Mouse (Mus musculus) thymus, postnatal 4 days (tissue): ENCODE results near the gene Mb21d2.

Experiments
- DNase-seq: peaks from one replicate; pipeline ENCODE4 v3.0.0; 2021

Mb21d2 gene

GRCm38 (mm10) chr16:28859009-28859288, 70.5 kb downstream of the Mb21d2 start:
- DNase-seq = no peak

DNA sequence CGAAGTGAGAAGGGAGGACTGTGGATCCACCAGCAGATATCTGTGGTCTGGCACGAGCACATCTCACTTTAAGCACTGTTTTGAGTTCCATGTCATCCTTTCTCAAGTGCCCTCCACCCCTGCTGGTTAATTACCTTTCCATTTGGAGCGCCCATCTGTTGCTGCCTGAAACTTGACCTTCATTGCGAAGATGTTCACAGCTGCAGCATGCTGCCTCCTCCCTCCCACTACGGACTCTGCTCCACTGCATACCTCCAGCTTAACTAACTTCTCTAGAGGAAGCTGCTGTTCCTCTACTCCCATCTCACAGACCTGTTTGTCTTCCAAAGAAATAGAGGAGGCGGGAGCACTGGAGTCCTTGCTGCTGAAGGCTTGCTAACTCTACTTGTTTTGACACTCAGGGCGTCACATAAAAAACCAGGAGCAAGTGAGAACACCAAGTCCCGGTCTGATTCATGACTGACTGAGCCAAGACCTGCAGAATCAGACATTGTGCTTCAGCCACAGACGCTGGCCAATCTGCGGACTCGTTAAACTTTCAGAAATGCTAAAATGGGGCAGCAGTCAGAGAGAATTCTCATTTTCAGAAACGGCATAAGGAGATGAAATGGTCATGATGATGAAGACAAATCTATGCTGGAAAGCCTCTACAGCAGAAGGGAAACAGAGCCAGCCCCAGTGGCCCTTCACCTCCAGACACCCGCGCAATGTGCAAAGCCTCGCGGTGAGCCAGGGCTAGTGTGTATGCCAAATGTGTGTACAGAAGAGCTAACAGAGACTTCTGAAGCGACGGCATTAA, 71.1 kb downstream of the Mb21d2 start:
- no peak for DNase-seq

DNA sequence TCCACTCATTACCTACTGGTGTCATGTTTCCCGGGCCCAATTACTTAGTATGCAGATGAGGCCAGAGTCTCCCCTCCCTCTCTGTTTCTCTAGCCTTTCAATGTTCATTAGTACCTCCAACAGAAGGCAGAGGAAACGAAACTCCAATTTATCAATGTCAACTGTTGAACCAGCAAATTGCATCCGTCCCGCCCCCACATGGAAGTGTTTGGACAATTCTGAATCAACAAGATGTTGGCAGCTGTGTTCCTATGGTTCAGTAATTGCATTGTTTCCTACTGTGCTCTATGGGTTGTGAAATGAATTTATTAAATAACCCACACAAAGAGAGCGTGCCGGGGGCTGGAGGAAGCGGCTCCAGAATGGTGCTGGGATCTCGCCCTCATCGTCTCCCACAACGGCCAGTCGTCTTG, 78.1 kb downstream of the Mb21d2 start:
- DNase-seq = no peak

GRCm38 (mm10) chr16:28850881-28851280, 78.6 kb downstream of the Mb21d2 start:
- DNase-seq = no peak

DNA sequence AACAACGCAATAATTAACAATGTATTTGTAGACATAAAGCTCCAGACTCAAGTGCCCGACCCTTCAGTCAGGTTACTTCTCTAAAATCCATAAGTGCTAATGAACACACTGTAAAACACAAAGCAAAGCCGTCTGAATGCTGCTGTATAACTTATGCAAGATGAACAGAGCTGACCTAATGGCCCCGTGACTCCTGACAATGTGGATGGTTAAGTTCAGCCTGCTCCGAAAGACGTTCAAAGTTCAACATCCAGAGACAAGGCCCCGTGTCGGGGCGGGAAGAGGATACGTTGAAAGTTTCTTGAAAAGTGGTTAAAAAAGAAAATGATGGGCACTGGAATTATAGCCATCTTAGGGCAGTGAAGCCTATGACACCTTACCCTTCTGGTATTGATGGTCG, 83.3 kb downstream of the Mb21d2 start:
- DNase-seq = no peak

GRCm38 (mm10) chr16:28845336-28845735, 84.1 kb downstream of the Mb21d2 start:
- DNase-seq = no peak

DNA sequence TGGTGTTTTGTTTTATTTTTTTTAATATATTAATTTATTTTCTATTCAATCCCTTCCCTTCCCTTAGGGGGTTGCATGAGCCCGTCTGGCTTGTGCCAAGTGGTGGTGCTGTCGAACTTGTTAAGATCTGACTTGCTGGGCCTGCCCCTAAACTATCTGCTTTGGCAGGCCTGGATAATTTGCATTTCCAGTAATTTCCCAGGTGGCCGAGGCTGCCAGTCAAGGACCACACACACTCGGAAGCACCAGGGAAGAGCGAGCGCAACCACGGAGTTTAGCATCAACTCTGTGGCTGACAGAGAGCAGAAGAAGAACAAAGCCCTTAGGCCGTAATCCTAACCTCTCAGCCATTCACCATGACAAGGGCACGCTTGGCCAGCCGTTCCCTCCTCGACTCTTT, 88.4 kb downstream of the Mb21d2 start:
- DNase-seq = no peak

DNA sequence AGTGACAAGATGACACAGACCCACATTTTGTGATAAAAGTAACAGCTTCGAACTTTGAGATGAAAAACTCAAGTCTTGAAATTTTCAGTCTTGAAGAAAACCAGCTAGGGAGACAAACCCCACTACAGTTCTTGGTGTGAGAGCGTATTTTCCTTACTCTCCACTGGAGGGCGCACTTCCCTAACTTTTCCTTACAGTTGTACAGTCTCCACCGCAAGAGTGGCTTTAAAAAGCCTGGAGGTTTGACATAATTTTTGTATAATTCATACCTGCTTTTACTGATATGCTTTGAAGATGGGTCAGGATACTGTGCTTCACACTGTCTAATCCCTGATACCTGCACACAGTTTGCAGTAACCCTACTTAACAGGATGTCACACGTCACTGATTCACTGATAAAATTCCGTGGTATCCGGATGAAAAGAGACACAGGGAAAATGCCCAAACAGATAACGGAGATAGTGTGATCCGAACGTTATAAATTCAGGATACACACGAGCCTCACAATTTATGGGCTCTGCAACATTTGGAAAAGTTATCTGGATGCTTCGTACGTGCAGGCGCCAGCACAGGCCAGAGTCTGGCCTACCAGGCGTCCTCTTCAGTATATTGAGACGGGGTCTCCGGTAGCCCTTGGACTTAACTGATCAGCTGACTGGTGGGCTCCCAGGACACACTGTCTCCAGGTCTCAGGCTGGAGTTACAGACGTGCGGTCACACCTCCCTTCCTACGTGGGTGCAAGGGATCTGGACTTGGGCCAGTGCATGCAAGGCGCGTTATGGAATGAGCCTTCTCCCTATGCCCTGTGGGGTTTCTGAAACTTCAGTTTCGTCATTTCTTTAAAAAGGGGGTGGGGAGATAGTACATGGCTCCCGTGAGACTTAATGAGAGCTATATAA, 89.1 kb downstream of the Mb21d2 start:
- peak; percentile 55 for DNase-seq

GRCm38 (mm10) chr16:28839575-28839974, 89.9 kb downstream of the Mb21d2 start:
- DNase-seq = no peak

DNA sequence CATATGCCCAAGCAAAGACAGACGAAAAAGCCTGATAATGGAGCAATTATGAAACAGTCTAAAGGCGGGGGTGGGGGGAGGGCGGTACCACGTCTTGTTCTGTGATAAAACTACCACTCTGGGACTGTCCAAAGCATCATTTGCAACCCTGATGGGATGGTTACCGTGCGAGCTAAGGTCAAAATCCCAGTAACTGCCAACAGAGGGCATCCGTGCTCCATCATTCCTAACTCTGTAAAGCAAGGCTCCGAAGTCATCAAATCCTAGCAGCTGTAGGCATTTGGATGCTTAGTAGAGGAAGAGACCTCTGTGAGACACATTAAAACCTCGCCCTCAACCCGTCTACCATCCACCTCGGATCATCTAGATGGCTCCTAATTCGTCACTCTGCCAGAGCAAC, 91.5 kb downstream of the Mb21d2 start:
- peak; percentile 19 for DNase-seq

GRCm38 (mm10) chr16:28832085-28832635, 97.3 kb downstream of the Mb21d2 start:
- DNase-seq = no peak

- DNase-seq = no peak
These were observed 100.1 kb downstream of the Mb21d2 start for GRCm38 (mm10) chr16:28829263-28829955.

- DNase-seq = no peak
These were observed 104.7 kb downstream of the Mb21d2 start for GRCm38 (mm10) chr16:28824781-28825180.

- DNase-seq = no peak
These were observed 107.7 kb downstream of the Mb21d2 start for GRCm38 (mm10) chr16:28821774-28822173.

GRCm38 (mm10) chr16:28818749-28819285, 110.7 kb downstream of the Mb21d2 start:
- no peak for DNase-seq

- DNase-seq = no peak
These were observed 116.2 kb downstream of the Mb21d2 start for GRCm38 (mm10) chr16:28813290-28813689.

DNA sequence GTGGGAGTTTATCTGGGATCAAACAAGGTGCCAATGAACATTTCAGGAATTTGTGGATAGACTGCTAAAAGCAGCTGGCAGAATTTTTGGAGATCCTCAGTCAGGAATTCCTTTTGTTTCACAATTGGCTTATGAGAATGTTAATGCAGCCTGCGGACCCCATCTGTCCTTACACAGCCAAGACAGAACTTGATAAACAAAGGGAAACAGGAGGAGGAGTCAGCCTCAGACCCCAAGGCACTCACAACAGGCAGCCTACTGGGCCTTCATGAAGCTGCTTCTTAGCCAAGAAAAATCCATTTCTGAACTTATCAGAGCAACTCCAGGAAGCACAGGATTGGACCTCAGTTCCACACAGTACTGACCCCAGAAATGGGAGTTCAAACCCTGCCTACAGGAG, 120.4 kb downstream of the Mb21d2 start:
- no peak for DNase-seq

- DNase-seq = peak; percentile 21
These were observed 136.4 kb downstream of the Mb21d2 start for GRCm38 (mm10) chr16:28793115-28793514.
